Mouse (Mus musculus): ENCODE measurements at regions not wholly inside any gene's neighbourhood (a gene's known extent, or its start where the extent isn't known, plus 50 kb on each side); places are given as distances from the start of the nearest gene placed in this dataset.

GRCm38 (mm10) chr3:91416137-91416536 lies 325.5 kb upstream of the 9130204L05Rik start:
- Histone ChIP-seq H3K27me3 (ENCODE audit: insufficient read depth, low read length) (no peaks in the 10 kb centered on the region), H3K4me3 (replicated peaks; ENCODE audit: low read length) (no peak overlapping the region), H3K9me3 (ENCODE audit: low read length) (no peaks in the 10 kb centered on the region), H3K36me3 (ENCODE audit: insufficient read depth, low read length) (no peaks in the 10 kb centered on the region), H3K4me1 (replicated peaks; ENCODE audit: low read depth, low read length) (no peaks in the 10 kb centered on the region)
- TF ChIP-seq POU5F1 (IDR thresholded peaks at IDR 0.05; ENCODE audit: borderline replicate concordance, low read length) (no peak), CTCF (conservative IDR thresholded peaks at IDR 0.05; ENCODE audit: low read length) (peak; percentile 52), NANOG (IDR thresholded peaks at IDR 0.05; ENCODE audit: borderline replicate concordance, low read length) (no peak)
